Mouse (Mus musculus) intestine, embryonic 16.5 days (tissue): ENCODE data around the gene Trim69. TPM values are rescaled to one million over a fixed set of nuclear protein-coding genes. Genes with fewer than 3 reads are reported as not detected.

Source experiments
- ATAC-seq: fragments of 200-750 bp; cut with Nextera tagmentation; 2 replicates; pipeline ENCODE4 v1.8.0; 2017; ENCODE audit warnings: moderate TSS enrichment, moderate library complexity
- H3K27ac ChIP-seq: fragments of 300-500 bp; sonication (generic); 2 replicates; pipeline ENCODE4 v1.5.1; 2014; ENCODE audit warnings: mild to moderate bottlenecking, low read length
- H3K27me3 ChIP-seq: fragments of 300-500 bp; sonication (generic); replicated peaks from 2 replicates; pipeline ENCODE4 v1.6.1; 2014; ENCODE audit warnings: low read length, control low read depth, mixed read lengths; ENCODE audit not compliant: control insufficient read depth, insufficient read depth
- H3K36me3 ChIP-seq: fragments of 300-500 bp; sonication (generic); 2 replicates; pipeline ENCODE4 v1.6.1; 2014; ENCODE audit warnings: low read length, control low read depth; ENCODE audit not compliant: control insufficient read depth, insufficient read depth
- H3K4me1 ChIP-seq: fragments of 300-500 bp; sonication (generic); 2 replicates; pipeline ENCODE4 v1.6.1; 2014; ENCODE audit warnings: low read length, control low read depth, mixed read lengths; ENCODE audit not compliant: control insufficient read depth, insufficient read depth
- H3K4me2 ChIP-seq: fragments of 300-500 bp; sonication (generic); 2 replicates; pipeline ENCODE4 v1.6.1; 2014; ENCODE audit warnings: low read depth, low read length, control low read depth
- H3K4me3 ChIP-seq: fragments of 300-500 bp; sonication (generic); 2 replicates; pipeline ENCODE4 v1.5.1; 2014; ENCODE audit warnings: mild to moderate bottlenecking, low read length
- H3K9ac ChIP-seq: fragments of 300-500 bp; sonication (generic); 2 replicates; pipeline ENCODE4 v1.6.1; 2014; ENCODE audit warnings: low read depth, low read length
- H3K9me3 ChIP-seq: fragments of 300-500 bp; sonication (generic); 2 replicates; pipeline ENCODE4 v1.6.1; 2016; ENCODE audit warnings: low read length, control low read depth; ENCODE audit not compliant: control insufficient read depth
- WGBS: fragments of 180-500 bp; shearing (Covaris S2); extraction: QIAGEN DNeasy Blood & Tissue Kit; methylation state at CpG from one replicate; pipeline ENCODE4 v1.1.7; 2014; 5-methylcytosine and 5-hydroxymethylcytosine counted together
- polyA plus RNA-seq: library from polyadenylated mRNA; unstranded; fragments of >200 nt; fragmentation: Nextera tagmentation; extraction: Ambion mirVana; gene quantifications from 2 replicates; pipeline ENCODE4 v1.2.1, GENCODE M21; 2015

Gene Trim69
- polyA plus RNA-seq, 1 experiment from 2014 or later = not detected

DNA sequence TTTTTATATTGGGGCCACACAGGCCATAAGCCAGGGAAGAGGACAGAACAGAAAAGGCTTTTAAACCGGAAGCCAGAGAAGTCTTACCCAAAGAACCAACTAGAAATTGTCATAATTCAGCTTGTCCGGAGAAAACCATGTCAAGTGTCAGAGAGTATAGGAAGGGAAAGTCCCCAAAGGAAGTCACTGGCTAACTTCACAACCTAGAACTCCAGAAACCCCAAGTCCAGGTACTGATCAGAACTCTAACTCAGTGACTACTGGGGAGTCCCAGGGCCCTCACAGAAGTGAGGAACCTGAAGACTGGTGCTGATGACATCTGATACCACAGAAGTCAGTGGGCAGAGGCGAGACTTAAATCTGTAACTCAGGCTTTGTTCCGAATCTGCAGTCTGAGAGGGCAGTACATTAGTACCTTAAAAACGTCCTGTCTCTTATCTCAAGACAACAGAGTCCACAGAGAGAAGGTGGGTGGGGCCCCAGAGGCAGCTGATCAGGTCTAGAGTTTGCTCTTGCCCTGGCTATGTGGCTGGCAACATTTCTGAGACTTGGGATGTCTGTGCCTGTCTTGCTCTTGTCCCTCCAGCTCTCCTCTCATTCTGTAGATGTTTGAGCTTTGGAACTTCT, 22.5 kb upstream of the Trim69 start:
- Histone ChIP-seq H3K9me3 (no peaks in the 10 kb centered on the region), H3K4me3 (no peak overlapping the region), H3K9ac (no peak overlapping the region), H3K4me2 (no peak overlapping the region), H3K27ac (no peak overlapping the region), H3K36me3 (no peaks in the 10 kb centered on the region), H3K4me1 (peaks cover 4% of the 10 kb centered on the region; the same call in 1 of the 2 replicates), H3K27me3 (no peaks in the 10 kb centered on the region)
- peak; percentile 90 for ATAC-seq
- WGBS = 46% methylated on average over 5 of the region's 5 CpGs

DNA sequence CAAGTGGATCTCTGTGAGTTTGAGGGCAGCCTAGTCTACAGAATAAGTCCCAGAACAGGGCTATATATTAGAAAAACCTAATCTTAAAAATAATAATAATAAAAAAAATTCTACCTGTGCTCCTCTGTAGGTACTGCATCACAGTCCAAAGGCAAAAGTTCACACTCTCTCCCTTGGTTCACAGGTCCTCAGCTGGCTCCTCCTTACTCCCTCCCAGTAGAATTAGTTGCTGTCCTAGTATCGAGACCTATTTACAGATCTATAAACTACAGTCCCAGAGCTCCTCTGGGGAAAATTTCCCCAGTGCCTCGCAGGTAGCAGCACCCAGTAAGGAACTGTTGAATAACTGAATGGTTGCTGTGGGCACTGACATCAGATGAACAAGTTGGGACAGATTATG, 19.7 kb upstream of the Trim69 start:
- H3K36me3 ChIP-seq = no peaks in the 10 kb centered on the region
- H3K27ac ChIP-seq = no peak overlapping the region
- no peaks in the 10 kb centered on the region for H3K9me3 ChIP-seq
- H3K27me3 ChIP-seq = no peaks in the 10 kb centered on the region
- 61% methylated on average over 2 of the region's 2 CpGs for WGBS
- no peak overlapping the region for H3K9ac ChIP-seq
- peak; percentile 55; the same call in 1 of the 2 replicates for ATAC-seq
- peaks cover 4% of the 10 kb centered on the region; the same call in 1 of the 2 replicates for H3K4me1 ChIP-seq
- no peak overlapping the region for H3K4me3 ChIP-seq
- H3K4me2 ChIP-seq = no peak overlapping the region

DNA sequence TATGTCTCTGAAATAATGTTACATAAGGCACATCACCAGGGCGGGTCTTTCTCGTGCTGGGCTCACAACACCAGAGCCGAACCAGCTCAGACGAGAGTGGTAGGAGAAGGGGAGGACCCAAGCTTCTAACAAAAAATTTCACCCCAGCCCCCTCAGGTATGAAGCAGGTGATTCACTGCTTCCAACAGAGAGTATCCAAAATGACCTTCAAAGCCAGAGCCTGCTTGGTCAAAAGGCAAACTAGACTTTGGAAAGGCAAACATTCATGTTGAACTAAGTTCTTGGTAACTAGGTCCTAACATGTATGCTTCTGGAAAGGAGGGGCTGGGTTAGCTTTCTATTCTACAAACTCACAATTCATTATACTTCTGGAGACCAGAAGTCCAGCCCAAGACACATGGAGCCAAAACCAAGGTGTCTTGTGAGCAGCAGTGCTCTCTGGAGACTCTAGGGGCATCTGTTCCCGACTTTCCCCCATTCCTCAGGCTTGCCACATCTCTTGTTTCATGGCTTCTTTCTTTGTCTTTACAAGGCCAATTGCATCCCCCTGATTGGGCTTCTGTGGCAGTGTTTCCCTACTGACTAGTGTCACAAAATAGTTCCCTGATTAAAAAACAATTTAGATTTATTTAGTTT, 19.1 kb upstream of the Trim69 start:
- H3K4me1 ChIP-seq = peaks cover 4% of the 10 kb centered on the region; the same call in 1 of the 2 replicates
- ATAC-seq = no peak
- H3K4me3 ChIP-seq = no peak overlapping the region
- no peak overlapping the region for H3K4me2 ChIP-seq
- no peaks in the 10 kb centered on the region for H3K36me3 ChIP-seq
- no peaks in the 10 kb centered on the region for H3K27me3 ChIP-seq
- no peak overlapping the region for H3K27ac ChIP-seq
- no peaks in the 10 kb centered on the region for H3K9me3 ChIP-seq
- WGBS = 73% methylated on average over 5 of the region's 5 CpGs
- no peak overlapping the region for H3K9ac ChIP-seq

GRCm38 (mm10) chr2:122143111-122143510, 17.4 kb upstream of the Trim69 start:
- no peaks in the 10 kb centered on the region for H3K9me3 ChIP-seq
- ATAC-seq = no peak
- WGBS = 93% methylated on average over 3 of the region's 3 CpGs
- peaks cover 6% of the 10 kb centered on the region; the same call in 1 of the 2 replicates for H3K4me1 ChIP-seq
- H3K9ac ChIP-seq = no peak overlapping the region
- no peaks in the 10 kb centered on the region for H3K36me3 ChIP-seq
- H3K4me3 ChIP-seq = no peak overlapping the region
- no peak overlapping the region for H3K27ac ChIP-seq
- H3K4me2 ChIP-seq = no peak overlapping the region
- no peaks in the 10 kb centered on the region for H3K27me3 ChIP-seq

DNA sequence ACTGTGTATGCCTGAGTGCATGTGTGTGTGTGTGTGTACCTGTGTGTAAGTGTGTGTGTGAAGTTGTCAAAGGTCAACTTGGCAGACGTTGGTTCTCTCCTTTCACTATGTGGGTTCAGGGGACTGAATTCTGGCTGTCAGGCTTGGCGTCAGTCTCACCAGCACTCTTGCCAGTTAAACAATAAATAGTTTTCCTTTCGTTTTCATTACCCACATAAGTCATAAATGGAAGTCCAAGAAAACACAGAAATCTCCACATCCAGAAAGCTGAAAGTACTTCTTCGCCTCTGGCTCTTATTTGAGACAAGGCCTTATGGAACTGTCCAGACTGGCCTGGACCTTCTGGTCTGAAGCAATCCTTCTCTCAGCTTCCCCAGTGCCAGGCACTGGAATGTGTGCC, 14.7 kb upstream of the Trim69 start:
- H3K4me1 ChIP-seq = peaks cover 14% of the 10 kb centered on the region
- H3K9ac ChIP-seq = no peak overlapping the region
- no peaks in the 10 kb centered on the region for H3K36me3 ChIP-seq
- no peak overlapping the region for H3K4me2 ChIP-seq
- H3K27me3 ChIP-seq = no peaks in the 10 kb centered on the region
- H3K9me3 ChIP-seq = no peaks in the 10 kb centered on the region
- H3K4me3 ChIP-seq = no peak overlapping the region
- no peak for ATAC-seq
- WGBS = 70% methylated on average over 4 of the region's 4 CpGs
- H3K27ac ChIP-seq = no peak overlapping the region

DNA sequence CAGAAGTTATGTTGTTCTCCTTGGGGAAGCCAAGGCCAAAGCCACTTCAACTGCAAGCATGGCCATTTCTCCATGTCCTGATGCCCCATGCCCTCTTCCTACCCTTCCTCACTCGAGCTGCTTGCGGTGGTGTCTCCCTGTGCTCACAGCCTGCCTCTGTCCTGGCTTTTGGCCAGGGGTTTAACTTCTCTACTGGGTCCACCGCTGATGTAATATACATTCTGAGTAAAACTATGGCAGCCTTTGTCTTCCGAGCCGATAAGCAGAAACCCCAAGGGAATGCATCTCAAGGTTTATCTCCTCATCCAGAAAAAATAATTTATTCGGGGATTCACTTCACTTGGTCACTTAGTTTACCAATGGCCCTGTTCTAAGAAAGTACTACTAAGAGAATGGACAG, 13.8 kb upstream of the Trim69 start:
- Histone ChIP-seq H3K27ac (no peak overlapping the region), H3K9me3 (no peaks in the 10 kb centered on the region), H3K27me3 (no peaks in the 10 kb centered on the region), H3K36me3 (no peaks in the 10 kb centered on the region), H3K9ac (no peak overlapping the region), H3K4me3 (no peak overlapping the region), H3K4me1 (peaks cover 10% of the 10 kb centered on the region), H3K4me2 (no peak overlapping the region)
- ATAC-seq = no peak
- 73% methylated on average over 6 of the region's 6 CpGs for whole genome bisulfite sequencing

GRCm38 (mm10) chr2:122147508-122148241, 12.8 kb upstream of the Trim69 start, which contains the start of gene B2m:
Gene B2m, plus strand, starts transcription at chr2:122147686.
- peak within 1 kb of the TSS; percentile 92 for H3K4me3 ChIP-seq
- ATAC-seq = peak; percentile 97
- WGBS = under 1% methylated on average over 40 of the region's 40 CpGs

DNA sequence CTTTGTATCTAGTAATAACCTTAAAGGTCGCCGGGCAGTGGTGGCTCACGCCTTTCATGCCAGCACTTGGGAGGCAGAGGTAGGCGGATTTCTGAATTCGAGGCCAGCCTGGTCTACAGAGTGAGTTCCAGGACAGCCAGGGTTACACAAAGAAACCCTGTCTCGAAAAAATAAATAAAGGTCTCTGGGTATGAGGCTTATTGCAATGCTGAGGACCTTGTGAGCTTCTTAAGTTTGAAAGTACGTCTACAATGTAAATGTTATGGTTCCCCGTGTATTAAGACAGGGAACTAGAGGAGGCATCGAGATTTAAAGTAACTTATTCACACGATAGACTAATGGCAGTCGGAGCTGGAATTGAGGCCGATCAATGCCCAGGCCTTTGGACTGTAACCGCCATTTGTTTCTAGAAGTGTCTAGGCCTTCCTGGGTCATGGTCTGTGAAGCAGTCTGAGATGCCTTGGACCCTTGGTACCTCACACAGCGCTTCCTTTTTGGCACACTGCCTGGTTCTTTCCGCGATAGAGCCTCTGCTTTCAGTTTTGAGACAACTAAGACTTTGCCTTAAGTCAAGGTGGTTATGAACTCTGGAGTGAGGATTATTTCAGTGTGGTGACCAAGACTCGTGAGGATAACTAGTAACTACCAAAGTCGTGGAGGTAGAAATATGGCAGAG, 12.1 kb upstream of the Trim69 start:
- Histone ChIP-seq H3K4me2 (peak overlapping the region; percentile 73), H3K4me1 (peaks cover 10% of the 10 kb centered on the region), H3K4me3 (peak overlapping the region; percentile 92), H3K9me3 (no peaks in the 10 kb centered on the region), H3K36me3 (peaks cover 4% of the 10 kb centered on the region; the same call in 1 of the 2 replicates), H3K9ac (peak overlapping the region; percentile 89), H3K27ac (peak overlapping the region; percentile 83; the same call in 1 of the 2 replicates), H3K27me3 (no peaks in the 10 kb centered on the region)
- WGBS = 22% methylated on average over 18 of the region's 18 CpGs
- ATAC-seq = peak; percentile 57

More at GRCm38 (mm10) chr2:122147508-122148241, 12.8 kb upstream of the Trim69 start, which contains the start of gene B2m:
- Histone ChIP-seq H3K27ac (peak within 1 kb of the TSS; percentile 83), H3K9ac (peak within 1 kb of the TSS; percentile 89), H3K36me3 (peaks cover 4% of the 10 kb centered on the region; the same call in 1 of the 2 replicates), H3K4me1 (peaks cover 10% of the 10 kb centered on the region), H3K9me3 (no peaks in the 10 kb centered on the region), H3K4me2 (peak within 1 kb of the TSS; percentile 73), H3K27me3 (no peaks in the 10 kb centered on the region)

DNA sequence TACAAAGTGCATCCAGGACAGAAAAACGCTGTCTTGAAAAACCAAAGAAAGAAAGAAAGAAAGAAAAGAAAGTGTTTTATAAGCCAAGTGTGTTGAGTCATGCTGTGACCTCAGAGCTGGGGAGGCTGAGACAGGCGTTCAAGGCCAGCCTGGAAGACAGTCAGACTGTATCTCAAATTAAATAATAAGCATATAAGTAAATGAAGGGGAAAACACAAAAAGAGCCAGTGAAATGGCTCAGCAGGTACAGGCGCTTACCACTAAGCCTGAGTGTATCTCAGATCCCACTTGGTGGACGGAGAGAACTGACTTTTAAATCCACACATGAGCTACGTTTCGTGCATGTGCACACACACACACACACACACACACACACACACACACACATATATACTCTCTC, 11.2 kb upstream of the Trim69 start:
- Histone ChIP-seq H3K27me3 (no peaks in the 10 kb centered on the region), H3K4me1 (peaks cover 10% of the 10 kb centered on the region), H3K36me3 (peaks cover 4% of the 10 kb centered on the region; the same call in 1 of the 2 replicates), H3K4me3 (0 out of 2 replicates have a peak overlapping the region, but pooled peaks have one; percentile 92), H3K9ac (no peak overlapping the region), H3K9me3 (no peaks in the 10 kb centered on the region), H3K4me2 (peak overlapping the region; percentile 73), H3K27ac (no peak overlapping the region)
- WGBS = 92% methylated on average over 6 of the region's 6 CpGs
- ATAC-seq = no peak
